Mouse (Mus musculus) heart, adult 2 months (tissue): ENCODE measurements at regions not wholly inside any gene's neighbourhood (a gene's known extent, or its start where the extent isn't known, plus 50 kb on each side); places are given as distances from the start of the nearest gene placed in this dataset.

Experiments used
- CTCF ChIP-seq: fragments of 200-600 bp; IDR thresholded peaks from 2 replicates; pipeline ENCODE4 v1.8.1; 2022; ENCODE audit warnings: antibody characterized with exemption, mild to moderate bottlenecking, moderate library complexity
- POLR2A ChIP-seq: fragments of 200-500 bp; IDR thresholded peaks from 2 replicates; pipeline ENCODE4 v1.6.1; 2011; ENCODE audit warnings: mild to moderate bottlenecking, low read depth, low read length, control low read depth; ENCODE audit not compliant: insufficient read depth

DNA sequence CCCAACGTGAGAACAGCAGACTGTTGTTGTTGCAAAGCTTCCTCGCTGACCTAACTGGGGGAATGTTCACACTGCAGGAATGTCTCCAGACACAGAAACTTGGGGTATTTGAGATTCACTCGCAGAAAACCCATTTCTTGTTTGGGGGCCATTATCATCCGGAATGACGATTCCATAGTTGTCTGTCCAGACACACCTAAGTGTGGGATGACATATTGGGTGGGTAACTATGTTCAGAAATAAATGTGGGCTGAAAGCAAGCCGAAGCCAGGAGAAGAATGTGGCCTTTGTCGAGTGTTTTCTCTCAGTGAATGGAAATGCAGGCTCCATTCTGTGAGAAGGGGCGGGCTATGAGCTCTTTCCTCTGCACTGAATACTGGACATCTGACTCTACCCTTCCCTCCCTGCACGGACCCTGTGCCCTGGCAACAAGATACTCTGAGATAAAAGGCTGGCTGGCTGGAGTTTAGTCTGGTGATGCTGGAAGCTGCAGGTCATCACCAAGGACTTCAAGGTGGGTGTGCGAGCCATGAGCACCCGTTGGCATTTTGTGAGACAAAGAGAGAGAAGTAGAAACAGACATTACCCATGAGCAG lies 269.7 kb downstream of the Irs2 start:
- TF ChIP-seq CTCF (no peak), POLR2A (no peak)
